Mouse (Mus musculus): ENCODE measurements around the gene Abcc4. TPM values are rescaled to one million over a fixed set of nuclear protein-coding genes. Genes with fewer than 3 reads are reported as not detected.

Gene Abcc4
- polyA plus RNA-seq (2012; ENCODE audit: low replicate concordance): 4.4 and 6.2 TPM in 2 replicates

DNA sequence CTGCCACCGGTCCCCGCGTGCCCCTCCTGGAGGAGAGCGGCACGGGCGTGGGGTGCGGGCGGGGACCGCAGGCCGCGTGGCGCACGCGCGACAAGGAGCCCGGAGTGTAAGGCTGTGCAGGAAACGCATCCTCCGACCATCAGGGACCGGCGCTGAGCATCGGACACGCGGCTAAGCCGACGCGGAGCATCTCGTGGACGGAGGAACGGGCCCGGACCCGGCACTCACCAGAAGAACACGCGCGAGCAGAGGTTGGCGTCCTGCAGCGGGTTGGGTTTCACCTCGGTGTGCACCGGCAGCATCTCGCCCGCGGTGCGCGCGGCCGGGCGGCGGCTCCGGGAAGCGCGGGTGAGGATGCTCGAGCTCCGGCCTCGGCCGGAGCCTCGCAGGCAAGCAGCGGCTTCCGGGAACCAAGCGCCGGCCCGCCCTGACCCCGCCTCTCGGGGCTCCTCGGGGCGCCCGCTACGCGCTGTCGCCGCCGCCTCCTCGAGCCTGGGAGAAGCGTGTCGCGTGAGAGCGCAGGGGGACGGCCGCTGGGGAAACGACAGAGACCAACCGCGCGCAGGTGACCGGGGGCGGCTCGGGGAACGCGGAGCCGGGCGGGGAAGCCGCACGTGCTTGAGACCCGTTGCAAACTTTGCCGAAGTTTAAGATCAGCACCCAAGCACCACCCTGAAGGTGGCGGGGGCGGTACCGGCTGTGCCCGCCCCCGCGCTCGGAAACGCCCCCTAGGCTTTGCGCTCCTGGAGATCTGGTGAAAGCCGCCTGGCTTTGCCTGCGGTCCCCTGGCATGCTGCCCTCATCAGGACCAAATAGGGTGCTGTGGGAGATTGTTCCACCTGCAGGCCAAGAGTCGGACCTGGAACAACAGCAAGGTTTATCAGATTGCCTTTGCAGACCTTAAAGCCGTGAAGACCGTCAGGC lies at the start of gene Abcc4:
TSS of gene Abcc4 (minus strand) at position 412 of the 924 bp plus-strand sequence.

Other genes starting within 250 kb of the Abcc4 start
- 0.06 and 0.12 TPM in 2 replicates for gene Cldn10, start 81.7 kb upstream of the Abcc4 start, polyA plus RNA-seq (2012; ENCODE audit: low replicate concordance)
- 5.6 and 16.3 TPM in 2 replicates for gene Dzip1, start 219.2 kb upstream of the Abcc4 start, polyA plus RNA-seq (2012; ENCODE audit: low replicate concordance)
- gene Dnajc3, start 231.8 kb upstream of the Abcc4 start, polyA plus RNA-seq (2012; ENCODE audit: low replicate concordance): 3.7 and 7.8 TPM in 2 replicates

Data from hematopoietic multipotent progenitor cell, adult 10-12 weeks (in vitro differentiated cells).